Mouse (Mus musculus) midbrain, embryonic 12.5 days (tissue): ENCODE measurements at regions not wholly inside any gene's neighbourhood (a gene's known extent, or its start where the extent isn't known, plus 50 kb on each side); places are given as distances from the start of the nearest gene placed in this dataset.

Source experiments
- ATAC-seq: fragments of 200-750 bp; cut with Nextera tagmentation; 2 replicates; pipeline ENCODE4 v1.8.0; 2017; ENCODE audit warnings: low read depth, moderate TSS enrichment, moderate library complexity; ENCODE audit not compliant: low FRiP score
- H3K27ac ChIP-seq: fragments of 300-500 bp; sonication (generic); replicated peaks from 2 replicates; pipeline ENCODE4 v1.5.1; 2016; ENCODE audit warnings: mild to moderate bottlenecking
- H3K27me3 ChIP-seq: fragments of 300-500 bp; sonication (generic); 2 replicates; pipeline ENCODE4 v1.6.1; 2016; ENCODE audit warnings: mild to moderate bottlenecking
- H3K36me3 ChIP-seq: fragments of 300-500 bp; sonication (generic); 2 replicates; pipeline ENCODE4 v1.6.1; 2016
- H3K4me1 ChIP-seq: fragments of 300-500 bp; sonication (generic); 2 replicates; pipeline ENCODE4 v1.6.1; 2016
- H3K4me2 ChIP-seq: fragments of 300-500 bp; sonication (generic); replicated peaks from 2 replicates; pipeline ENCODE4 v1.6.1; 2016; ENCODE audit warnings: mild to moderate bottlenecking, moderate library complexity
- H3K4me3 ChIP-seq: fragments of 300-500 bp; sonication (generic); 2 replicates; pipeline ENCODE4 v1.5.1; 2016; ENCODE audit warnings: mild to moderate bottlenecking
- H3K9ac ChIP-seq: fragments of 300-500 bp; sonication (generic); replicated peaks from 2 replicates; pipeline ENCODE4 v1.6.1; 2016; ENCODE audit warnings: mild to moderate bottlenecking, moderate library complexity
- H3K9me3 ChIP-seq: fragments of 300-500 bp; sonication (generic); 2 replicates; pipeline ENCODE4 v1.6.1; 2016; ENCODE audit warnings: mild to moderate bottlenecking
- WGBS: fragments of 180-500 bp; shearing (Covaris S2); methylation state at CpG from one replicate; pipeline ENCODE4 v1.1.7; 2016; 5-methylcytosine and 5-hydroxymethylcytosine counted together

DNA sequence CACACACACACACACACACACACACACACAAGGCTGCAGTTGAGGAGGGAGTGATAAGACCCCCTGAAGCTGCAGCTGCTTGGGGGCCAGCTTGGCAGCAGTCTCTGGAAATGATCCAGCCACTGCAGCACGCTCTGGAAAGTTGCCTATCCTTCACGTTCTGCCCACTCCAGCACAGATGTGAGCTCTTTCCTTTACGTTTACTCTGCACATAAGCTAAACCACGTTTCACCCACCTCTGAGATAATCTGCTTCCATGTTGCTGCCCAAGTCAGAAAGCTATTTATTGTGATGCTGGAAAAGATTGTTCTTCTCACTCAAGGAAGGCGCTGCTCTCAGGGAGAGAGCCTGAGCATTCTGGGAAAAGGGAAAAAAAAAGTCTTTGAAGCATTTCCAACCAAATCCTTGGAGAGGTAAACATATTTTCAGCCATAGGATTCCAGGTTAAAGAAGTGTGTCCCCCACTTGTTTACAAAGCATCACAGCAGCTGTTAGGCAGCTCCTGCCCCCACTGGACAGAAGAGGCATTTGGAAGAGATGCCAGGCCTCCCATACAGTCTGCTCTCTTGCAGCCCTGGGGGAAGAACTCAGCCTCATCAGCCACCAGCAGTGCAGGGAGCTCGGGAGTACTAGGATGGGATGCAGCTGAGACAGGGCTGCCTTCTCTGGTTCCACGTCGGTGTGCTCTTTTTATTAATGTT, 335.2 kb upstream of the Fam92a start:
- peak overlapping the region; percentile 11; the same call in 1 of the 2 replicates for H3K27ac ChIP-seq
- H3K9me3 ChIP-seq = no peaks in the 10 kb centered on the region
- no peaks in the 10 kb centered on the region for H3K36me3 ChIP-seq
- peaks cover 6% of the 10 kb centered on the region for H3K4me1 ChIP-seq
- H3K4me3 ChIP-seq = no peak overlapping the region
- H3K4me2 ChIP-seq = no peak overlapping the region
- 48% methylated on average over 8 of the region's 8 CpGs for WGBS
- ATAC-seq = peak; percentile 73
- H3K27me3 ChIP-seq = no peaks in the 10 kb centered on the region
- H3K9ac ChIP-seq = no peak overlapping the region

- H3K4me2 ChIP-seq = no peak overlapping the region
- H3K4me1 ChIP-seq = no peaks in the 10 kb centered on the region
- no peak for ATAC-seq
- H3K9ac ChIP-seq = no peak overlapping the region
- WGBS = 88% methylated on average over 8 of the region's 8 CpGs
- H3K27ac ChIP-seq = no peak overlapping the region
- H3K27me3 ChIP-seq = no peaks in the 10 kb centered on the region
- H3K36me3 ChIP-seq = no peaks in the 10 kb centered on the region
- H3K4me3 ChIP-seq = no peak overlapping the region
- H3K9me3 ChIP-seq = no peaks in the 10 kb centered on the region
Measured at GRCm38 (mm10) chr4:12501086-12501485, 329.3 kb upstream of the Fam92a start.

- 99% methylated on average over 4 of the region's 4 CpGs for WGBS
- H3K4me1 ChIP-seq = no peaks in the 10 kb centered on the region
- no peak for ATAC-seq
Measured at GRCm38 (mm10) chr4:12498426-12498825, 326.6 kb upstream of the Fam92a start.

DNA sequence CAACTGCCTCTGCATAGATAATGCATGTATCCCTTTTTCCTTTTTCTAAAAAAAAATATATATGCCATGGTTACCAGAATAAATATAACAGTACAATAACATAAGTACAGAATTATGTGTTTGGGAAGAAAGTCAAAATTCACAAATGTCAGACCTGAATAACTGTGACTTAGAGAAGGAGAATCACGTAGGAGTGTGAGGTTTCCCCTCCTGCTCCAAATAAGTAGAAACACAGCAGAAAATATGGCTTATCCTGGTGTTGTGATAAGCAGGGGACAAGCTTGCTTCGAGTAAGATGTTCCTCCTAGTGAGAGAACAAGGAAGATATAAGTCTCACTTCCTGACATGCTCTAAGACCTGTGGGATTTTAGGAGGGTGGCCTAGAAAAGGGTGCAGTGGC, 320.7 kb upstream of the Fam92a start:
- ATAC-seq = no peak
- Histone ChIP-seq H3K4me1 (no peaks in the 10 kb centered on the region), H3K9me3 (no peaks in the 10 kb centered on the region), H3K9ac (no peak overlapping the region), H3K36me3 (no peaks in the 10 kb centered on the region), H3K27me3 (no peaks in the 10 kb centered on the region), H3K4me3 (no peak overlapping the region), H3K27ac (no peak overlapping the region), H3K4me2 (no peak overlapping the region)
- WGBS = 82% methylated on average over 2 of the region's 2 CpGs

More at GRCm38 (mm10) chr4:12498426-12498825, 326.6 kb upstream of the Fam92a start:
- Histone ChIP-seq H3K27ac (no peak overlapping the region), H3K9ac (no peak overlapping the region), H3K4me2 (no peak overlapping the region), H3K9me3 (no peaks in the 10 kb centered on the region), H3K27me3 (no peaks in the 10 kb centered on the region), H3K4me3 (no peak overlapping the region), H3K36me3 (no peaks in the 10 kb centered on the region)

GRCm38 (mm10) chr4:12491306-12491705, 319.5 kb upstream of the Fam92a start:
- H3K9me3 ChIP-seq = no peaks in the 10 kb centered on the region
- WGBS = 85% methylated on average over 6 of the region's 6 CpGs

GRCm38 (mm10) chr4:12490066-12490465, 318.3 kb upstream of the Fam92a start:
- H3K36me3 ChIP-seq = no peaks in the 10 kb centered on the region
- no peak overlapping the region for H3K27ac ChIP-seq
- no peak overlapping the region for H3K4me3 ChIP-seq
- no peaks in the 10 kb centered on the region for H3K27me3 ChIP-seq
- ATAC-seq = no peak
- 81% methylated on average over 3 of the region's 3 CpGs for WGBS
- no peak overlapping the region for H3K9ac ChIP-seq
- no peaks in the 10 kb centered on the region for H3K4me1 ChIP-seq
- H3K9me3 ChIP-seq = no peaks in the 10 kb centered on the region
- no peak overlapping the region for H3K4me2 ChIP-seq

More at GRCm38 (mm10) chr4:12491306-12491705, 319.5 kb upstream of the Fam92a start:
- Histone ChIP-seq H3K9ac (no peak overlapping the region), H3K27ac (no peak overlapping the region), H3K4me3 (no peak overlapping the region), H3K36me3 (no peaks in the 10 kb centered on the region), H3K27me3 (no peaks in the 10 kb centered on the region), H3K4me2 (no peak overlapping the region), H3K4me1 (no peaks in the 10 kb centered on the region)
- no peak for ATAC-seq

- H3K9ac ChIP-seq = no peak overlapping the region
- no peaks in the 10 kb centered on the region for H3K4me1 ChIP-seq
- no peak for ATAC-seq
- H3K4me2 ChIP-seq = no peak overlapping the region
- H3K36me3 ChIP-seq = no peaks in the 10 kb centered on the region
- no peak overlapping the region for H3K27ac ChIP-seq
- H3K4me3 ChIP-seq = no peak overlapping the region
- 76% methylated on average over 6 of the region's 6 CpGs for WGBS
- H3K9me3 ChIP-seq = no peaks in the 10 kb centered on the region
- H3K27me3 ChIP-seq = no peaks in the 10 kb centered on the region
Measured at GRCm38 (mm10) chr4:12489358-12489757, 317.5 kb upstream of the Fam92a start.

- no peak overlapping the region for H3K4me2 ChIP-seq
- H3K4me1 ChIP-seq = no peaks in the 10 kb centered on the region
- no peaks in the 10 kb centered on the region for H3K36me3 ChIP-seq
- H3K27me3 ChIP-seq = no peaks in the 10 kb centered on the region
- whole genome bisulfite sequencing = 51% methylated on average over 4 of the region's 4 CpGs
- no peak overlapping the region for H3K9ac ChIP-seq
- H3K9me3 ChIP-seq = no peaks in the 10 kb centered on the region
- no peak overlapping the region for H3K4me3 ChIP-seq
- ATAC-seq = no peak
- H3K27ac ChIP-seq = no peak overlapping the region
Measured at GRCm38 (mm10) chr4:12481481-12481880, 309.7 kb upstream of the Fam92a start.

- Histone ChIP-seq H3K36me3 (no peaks in the 10 kb centered on the region), H3K4me3 (no peak overlapping the region), H3K27ac (no peak overlapping the region), H3K4me1 (0 out of 2 replicates have a peak, but pooled peaks cover 3% of the 10 kb centered on the region), H3K9me3 (no peaks in the 10 kb centered on the region), H3K27me3 (no peaks in the 10 kb centered on the region), H3K9ac (no peak overlapping the region), H3K4me2 (no peak overlapping the region)
- WGBS = 89% methylated on average over 7 of the region's 7 CpGs
- ATAC-seq = no peak
Measured at GRCm38 (mm10) chr4:12476717-12477116, 304.9 kb upstream of the Fam92a start.

DNA sequence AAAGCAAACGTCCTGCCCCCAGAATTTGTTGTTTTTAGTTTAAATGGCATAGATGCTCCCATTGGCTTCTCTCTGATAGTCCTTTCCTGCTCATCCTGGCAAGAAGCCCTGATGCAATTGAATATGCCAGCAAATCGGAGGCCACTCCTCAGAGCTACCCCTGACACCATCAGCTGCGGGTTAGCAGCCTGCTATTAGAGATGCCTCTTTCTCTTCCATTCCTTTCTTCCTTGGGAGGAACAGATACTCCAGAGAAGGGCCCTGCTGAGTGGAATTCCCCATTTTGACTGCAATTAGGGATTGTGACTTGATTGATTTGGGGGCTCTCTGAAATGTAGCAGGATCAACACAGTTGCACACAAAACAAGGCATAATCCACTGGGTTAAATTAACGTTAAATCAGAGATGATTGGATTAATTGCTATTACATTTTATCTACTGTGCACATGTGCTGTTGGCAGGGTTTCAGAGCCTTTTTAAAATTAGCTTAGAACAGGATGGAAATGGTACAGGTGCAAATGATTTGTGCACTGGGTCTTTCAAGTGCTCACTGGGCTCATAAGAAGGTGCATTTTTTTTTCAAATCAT, 303.3 kb upstream of the Fam92a start:
- H3K36me3 ChIP-seq = no peaks in the 10 kb centered on the region
- 71% methylated on average over 4 of the region's 4 CpGs for WGBS
- ATAC-seq = no peak
- no peak overlapping the region for H3K4me3 ChIP-seq
- no peaks in the 10 kb centered on the region for H3K27me3 ChIP-seq
- no peak overlapping the region for H3K4me2 ChIP-seq
- 0 out of 2 replicates have a peak, but pooled peaks cover 3% of the 10 kb centered on the region for H3K4me1 ChIP-seq
- no peaks in the 10 kb centered on the region for H3K9me3 ChIP-seq
- H3K9ac ChIP-seq = no peak overlapping the region
- no peak overlapping the region for H3K27ac ChIP-seq

- H3K36me3 ChIP-seq = no peaks in the 10 kb centered on the region
- H3K27ac ChIP-seq = no peak overlapping the region
- ATAC-seq = no peak
- 0 out of 2 replicates have a peak, but pooled peaks cover 3% of the 10 kb centered on the region for H3K4me1 ChIP-seq
- H3K4me2 ChIP-seq = no peak overlapping the region
- no peak overlapping the region for H3K9ac ChIP-seq
- H3K9me3 ChIP-seq = no peaks in the 10 kb centered on the region
- WGBS = 76% methylated on average over 1 of the region's 1 CpGs
- H3K4me3 ChIP-seq = no peak overlapping the region
- no peaks in the 10 kb centered on the region for H3K27me3 ChIP-seq
Measured at GRCm38 (mm10) chr4:12474421-12474820, 302.6 kb upstream of the Fam92a start.

GRCm38 (mm10) chr4:12461701-12462100, 289.9 kb upstream of the Fam92a start:
- Histone ChIP-seq H3K27ac (no peak overlapping the region), H3K9me3 (no peaks in the 10 kb centered on the region), H3K4me2 (no peak overlapping the region), H3K27me3 (no peaks in the 10 kb centered on the region), H3K9ac (no peak overlapping the region), H3K4me3 (no peak overlapping the region), H3K4me1 (peaks cover 3% of the 10 kb centered on the region; the same call in 1 of the 2 replicates), H3K36me3 (no peaks in the 10 kb centered on the region)
- WGBS = 77% methylated on average over 2 of the region's 2 CpGs
- ATAC-seq = no peak
